Mouse (Mus musculus) forebrain, embryonic 16.5 days (tissue): Measurements from ENCODE around the gene Adgrg7. TPM values are rescaled to one million over a fixed set of nuclear protein-coding genes. Genes with fewer than 3 reads are reported as not detected.
A peak's percentile ranks its signal among the peaks of the same experiment; 100 is the strongest.

Source experiments
- ATAC-seq: fragments of 200-750 bp; cut with Nextera tagmentation; 2 replicates; pipeline ENCODE4 v1.8.0; 2017; ENCODE audit warnings: mild to moderate bottlenecking, moderate library complexity
- H3K27ac ChIP-seq: fragments of 300-500 bp; sonication (generic); 2 replicates; pipeline ENCODE4 v1.5.1; 2014; ENCODE audit warnings: low read length, control low read depth
- H3K27me3 ChIP-seq: fragments of 300-500 bp; sonication (generic); replicated peaks from 2 replicates; pipeline ENCODE4 v1.6.1; 2014; ENCODE audit warnings: low read length; ENCODE audit not compliant: control insufficient read depth, insufficient read depth
- H3K36me3 ChIP-seq: fragments of 300-500 bp; sonication (generic); 2 replicates; pipeline ENCODE4 v1.6.1; 2014; ENCODE audit not compliant: control insufficient read depth, insufficient read depth
- H3K4me1 ChIP-seq: fragments of 300-500 bp; sonication (generic); replicated peaks from 2 replicates; pipeline ENCODE4 v1.6.1; 2014; ENCODE audit warnings: low read length; ENCODE audit not compliant: control insufficient read depth, insufficient read depth
- H3K4me2 ChIP-seq: fragments of 300-500 bp; sonication (generic); 2 replicates; pipeline ENCODE4 v1.6.1; 2014; ENCODE audit warnings: mild to moderate bottlenecking, low read length, control low read depth
- H3K4me3 ChIP-seq: fragments of 300-500 bp; sonication (generic); replicated peaks from 2 replicates; pipeline ENCODE4 v1.5.1; 2014; ENCODE audit warnings: mild to moderate bottlenecking, low read length, control low read depth
- H3K9ac ChIP-seq: fragments of 300-500 bp; sonication (generic); replicated peaks from 2 replicates; pipeline ENCODE4 v1.6.1; 2014; ENCODE audit warnings: low read depth, low read length, control low read depth
- H3K9me3 ChIP-seq: fragments of 300-500 bp; sonication (generic); 2 replicates; pipeline ENCODE4 v1.6.1; 2016; ENCODE audit warnings: low read length; ENCODE audit not compliant: control insufficient read depth
- WGBS: fragments of 180-500 bp; shearing (Covaris S2); extraction: QIAGEN DNeasy Blood & Tissue Kit; methylation state at CpG from one replicate; pipeline ENCODE4 v1.1.7; 2014; 5-methylcytosine and 5-hydroxymethylcytosine counted together
- polyA plus RNA-seq: library from polyadenylated mRNA; unstranded; fragments of >200 nt; fragmentation: Nextera tagmentation; extraction: Ambion mirVana; gene quantifications from 2 replicates; pipeline ENCODE4 v1.2.1, GENCODE M21; 2015

Gene Adgrg7
- polyA plus RNA-seq, 1 experiment from 2014 or later = not detected

- WGBS = 84% methylated on average over 7 of the region's 7 CpGs
- Histone ChIP-seq H3K9ac (no peak overlapping the region), H3K4me1 (no peaks in the 10 kb centered on the region), H3K27me3 (no peaks in the 10 kb centered on the region), H3K4me2 (no peak overlapping the region), H3K36me3 (no peaks in the 10 kb centered on the region), H3K27ac (no peak overlapping the region), H3K9me3 (no peaks in the 10 kb centered on the region), H3K4me3 (no peak overlapping the region)
- ATAC-seq = no peak
Measured at GRCm38 (mm10) chr16:56794383-56795144, 1.1 kb downstream of the Adgrg7 start.

- no peak for ATAC-seq
- Histone ChIP-seq H3K27ac (no peak overlapping the region), H3K4me3 (no peak overlapping the region), H3K36me3 (no peaks in the 10 kb centered on the region), H3K4me2 (no peak overlapping the region), H3K9ac (no peak overlapping the region), H3K4me1 (no peaks in the 10 kb centered on the region), H3K9me3 (no peaks in the 10 kb centered on the region), H3K27me3 (no peaks in the 10 kb centered on the region)
- 71% methylated on average over 1 of the region's 1 CpGs for WGBS
Measured at GRCm38 (mm10) chr16:56793778-56794177, 1.9 kb downstream of the Adgrg7 start.

- Histone ChIP-seq H3K4me2 (no peak overlapping the region), H3K36me3 (no peaks in the 10 kb centered on the region), H3K9ac (no peak overlapping the region), H3K4me3 (no peak overlapping the region), H3K4me1 (no peaks in the 10 kb centered on the region), H3K27me3 (no peaks in the 10 kb centered on the region), H3K9me3 (no peaks in the 10 kb centered on the region), H3K27ac (no peak overlapping the region)
- no peak for ATAC-seq
- WGBS = 85% methylated on average over 2 of the region's 2 CpGs
Measured at GRCm38 (mm10) chr16:56785943-56786342, 9.7 kb downstream of the Adgrg7 start.

- Histone ChIP-seq H3K4me2 (no peak overlapping the region), H3K4me3 (no peak overlapping the region), H3K27ac (no peak overlapping the region), H3K9me3 (no peaks in the 10 kb centered on the region), H3K4me1 (no peaks in the 10 kb centered on the region), H3K9ac (no peak overlapping the region), H3K36me3 (no peaks in the 10 kb centered on the region), H3K27me3 (no peaks in the 10 kb centered on the region)
- WGBS = 50% methylated on average over 10 of the region's 10 CpGs
- ATAC-seq = peak; percentile 91
Measured at GRCm38 (mm10) chr16:56771163-56772105, 24.2 kb downstream of the Adgrg7 start.

GRCm38 (mm10) chr16:56729060-56729459, 66.6 kb downstream of the Adgrg7 start:
- H3K36me3 ChIP-seq = no peaks in the 10 kb centered on the region
- 43% methylated on average over 1 of the region's 1 CpGs for whole genome bisulfite sequencing
- H3K4me1 ChIP-seq = no peaks in the 10 kb centered on the region
- no peaks in the 10 kb centered on the region for H3K9me3 ChIP-seq
- H3K27ac ChIP-seq = no peak overlapping the region
- H3K9ac ChIP-seq = no peak overlapping the region
- H3K4me3 ChIP-seq = no peak overlapping the region
- H3K27me3 ChIP-seq = no peaks in the 10 kb centered on the region
- no peak overlapping the region for H3K4me2 ChIP-seq
- no peak for ATAC-seq

GRCm38 (mm10) chr16:56724927-56725326, 70.7 kb downstream of the Adgrg7 start:
- Histone ChIP-seq H3K4me3 (no peak overlapping the region), H3K9ac (no peak overlapping the region), H3K27me3 (no peaks in the 10 kb centered on the region), H3K9me3 (no peaks in the 10 kb centered on the region), H3K27ac (no peak overlapping the region), H3K4me2 (no peak overlapping the region), H3K36me3 (no peaks in the 10 kb centered on the region), H3K4me1 (no peaks in the 10 kb centered on the region)
- no peak for ATAC-seq
- 87% methylated on average over 10 of the region's 10 CpGs for WGBS

GRCm38 (mm10) chr16:56722357-56722756, 73.3 kb downstream of the Adgrg7 start:
- Histone ChIP-seq H3K9ac (no peak overlapping the region), H3K27ac (no peak overlapping the region), H3K4me3 (no peak overlapping the region), H3K36me3 (no peaks in the 10 kb centered on the region), H3K4me2 (no peak overlapping the region), H3K27me3 (no peaks in the 10 kb centered on the region), H3K4me1 (no peaks in the 10 kb centered on the region; the same call in 1 of the 2 replicates), H3K9me3 (no peaks in the 10 kb centered on the region)
- no peak for ATAC-seq
- WGBS = 85% methylated on average over 4 of the region's 4 CpGs

- Histone ChIP-seq H3K9me3 (no peaks in the 10 kb centered on the region), H3K4me2 (no peak overlapping the region), H3K4me3 (no peak overlapping the region), H3K4me1 (peaks cover 13% of the 10 kb centered on the region), H3K27me3 (no peaks in the 10 kb centered on the region), H3K9ac (no peak overlapping the region), H3K27ac (no peak overlapping the region), H3K36me3 (no peaks in the 10 kb centered on the region)
- ATAC-seq = no peak
Measured at GRCm38 (mm10) chr16:56719031-56719430, 76.6 kb downstream of the Adgrg7 start.
